Mouse (Mus musculus): ENCODE results near the gene Nnmt. TPM values are rescaled to one million over a fixed set of nuclear protein-coding genes. Genes with fewer than 3 reads are reported as not detected.

Nnmt gene
- polyA plus RNA-seq, 1 experiment from 2014 or later: 1.2 TPM

DNA sequence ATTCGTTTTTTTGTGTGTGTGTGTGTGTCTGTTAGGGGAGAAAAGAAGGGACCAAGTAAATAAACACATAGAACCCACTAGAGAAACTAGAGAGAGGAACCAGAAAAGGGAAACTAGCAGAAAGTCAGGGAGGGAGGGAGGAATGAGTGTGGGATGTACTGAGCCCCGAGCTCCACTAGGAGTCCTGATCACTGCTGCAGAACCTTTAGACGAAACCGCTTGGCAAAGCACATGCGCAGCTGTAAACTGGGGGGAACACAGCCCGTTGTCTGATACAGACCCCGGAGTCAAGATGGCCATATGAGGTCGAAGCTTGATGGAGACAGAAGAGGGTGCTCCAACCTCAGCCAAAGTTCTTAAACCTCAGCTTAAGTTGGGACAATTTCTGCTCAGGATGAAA is 11.0 kb downstream of the Nnmt start:
- no peak overlapping the region for H3K4me3 ChIP-seq
- H3K4me1 ChIP-seq: 0 out of 2 replicates have a peak, but pooled peaks cover 6% of the 10 kb centered on the region
- no peak overlapping the region for H3K27ac ChIP-seq
- H3K9me3 ChIP-seq: no peaks in the 10 kb centered on the region
- DNase-seq (ENCODE audit: extremely low spot score, low spot score): no peak
- H3K27me3 ChIP-seq (ENCODE audit: poor library complexity, severe bottlenecking): peaks cover 18% of the 10 kb centered on the region; the same call in 1 of the 2 replicates
- no peaks in the 10 kb centered on the region for H3K36me3 ChIP-seq (replicated peaks)
- 68% methylated on average over 8 of the region's 8 CpGs for WGBS

DNA sequence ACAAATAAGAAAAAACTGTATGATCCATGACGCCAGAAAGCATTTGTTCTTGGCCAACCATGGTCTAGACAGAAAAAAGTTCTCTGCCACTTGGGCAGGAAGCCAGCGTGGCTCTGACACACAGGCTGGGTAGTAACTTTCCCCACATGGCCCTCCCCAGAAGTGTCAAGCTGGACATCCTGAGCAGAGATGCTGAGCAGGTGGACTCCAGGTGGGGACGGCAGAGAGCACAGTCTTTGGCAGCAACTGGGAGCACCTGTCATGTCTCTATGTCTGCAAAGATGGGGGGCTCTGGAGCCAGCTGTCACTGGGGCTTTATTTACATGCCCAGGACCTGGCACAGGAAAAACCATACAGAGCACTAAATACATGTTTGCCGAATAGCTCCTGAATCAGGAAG is 14.3 kb downstream of the Nnmt start:
- Histone ChIP-seq H3K27me3 (ENCODE audit: poor library complexity, severe bottlenecking) (peaks cover 18% of the 10 kb centered on the region; the same call in 1 of the 2 replicates), H3K4me3 (no peak overlapping the region), H3K36me3 (replicated peaks) (no peaks in the 10 kb centered on the region), H3K27ac (no peak overlapping the region), H3K4me1 (peaks cover 23% of the 10 kb centered on the region), H3K9me3 (no peaks in the 10 kb centered on the region)
- no peak for DNase-seq (ENCODE audit: extremely low spot score, low spot score)
- WGBS: 90% methylated on average over 4 of the region's 4 CpGs

DNA sequence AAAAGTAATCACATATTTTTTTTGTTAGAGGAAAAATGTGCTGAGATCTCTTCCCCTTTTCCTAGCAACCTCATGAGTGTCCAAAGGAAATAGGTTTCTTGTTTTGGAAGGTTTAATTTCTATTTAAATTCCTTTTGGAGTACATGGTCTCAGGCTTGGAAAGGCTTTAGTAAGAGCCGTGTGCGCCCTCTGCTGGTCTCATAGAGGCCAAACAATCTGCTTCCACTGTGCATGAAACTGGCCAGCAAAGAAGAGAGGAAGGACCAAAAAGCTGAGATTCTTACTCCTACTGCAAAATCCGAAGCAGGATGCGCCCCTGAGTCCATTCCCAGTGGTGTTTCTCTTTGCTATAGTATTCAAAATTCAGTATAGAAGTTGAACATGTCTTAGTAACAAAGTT is 18.6 kb downstream of the Nnmt start:
- DNase-seq (ENCODE audit: extremely low spot score, low spot score): peak; percentile 58
- 6% methylated on average over 4 of the region's 4 CpGs for WGBS
- H3K9me3 ChIP-seq: no peaks in the 10 kb centered on the region
- H3K27ac ChIP-seq: no peak overlapping the region
- no peaks in the 10 kb centered on the region for H3K36me3 ChIP-seq (replicated peaks)
- H3K27me3 ChIP-seq (ENCODE audit: poor library complexity, severe bottlenecking): peaks cover 14% of the 10 kb centered on the region; the same call in 1 of the 2 replicates
- no peak overlapping the region for H3K4me3 ChIP-seq
- H3K4me1 ChIP-seq: peaks cover 17% of the 10 kb centered on the region

DNA sequence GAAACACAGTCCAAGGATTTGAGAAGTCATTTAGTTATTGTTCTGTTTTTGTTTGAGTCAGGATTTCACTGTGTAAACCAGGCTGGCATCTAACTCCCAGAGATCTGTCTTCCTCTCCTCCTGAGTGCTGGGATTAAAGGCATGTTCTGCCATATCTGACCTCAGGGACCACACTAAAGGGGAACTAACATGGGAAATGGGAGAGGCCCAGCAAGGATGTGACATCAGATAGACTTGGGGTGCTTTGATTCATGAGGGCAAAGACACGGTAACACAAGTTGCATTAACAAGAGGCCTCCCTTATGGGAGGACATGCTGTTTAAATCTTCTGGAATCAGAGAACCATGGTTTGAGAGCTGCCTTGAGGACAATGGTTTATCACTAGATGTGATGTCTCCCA is 24.1 kb downstream of the Nnmt start:
- Histone ChIP-seq H3K9me3 (no peaks in the 10 kb centered on the region), H3K27me3 (ENCODE audit: poor library complexity, severe bottlenecking) (no peaks in the 10 kb centered on the region), H3K36me3 (replicated peaks) (no peaks in the 10 kb centered on the region), H3K4me1 (no peaks in the 10 kb centered on the region), H3K4me3 (no peak overlapping the region), H3K27ac (no peak overlapping the region)
- 87% methylated on average over 1 of the region's 1 CpGs for WGBS
- no peak for DNase-seq (ENCODE audit: extremely low spot score, low spot score)

DNA sequence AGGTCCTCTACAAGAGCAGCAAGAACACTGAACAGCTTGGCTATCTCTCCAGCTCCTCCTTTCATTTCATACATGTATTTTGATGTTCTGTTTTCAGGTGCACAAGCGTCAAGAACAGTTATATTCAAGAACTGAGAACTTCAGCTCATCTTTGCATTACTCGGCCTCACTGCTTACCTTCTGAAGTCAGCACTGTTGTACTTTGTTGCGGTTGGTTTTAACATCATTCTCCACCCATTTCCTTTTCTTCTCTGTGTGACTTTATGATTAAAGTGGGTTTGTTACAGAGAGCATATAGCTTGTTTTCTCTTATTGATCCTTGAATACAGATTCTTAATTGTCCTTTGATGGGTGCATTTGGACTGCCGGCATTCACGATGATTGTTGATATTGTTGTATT is 42.6 kb downstream of the Nnmt start:
- Histone ChIP-seq H3K9me3 (no peaks in the 10 kb centered on the region), H3K4me3 (no peak overlapping the region), H3K27ac (no peak overlapping the region), H3K36me3 (replicated peaks) (no peaks in the 10 kb centered on the region), H3K27me3 (ENCODE audit: poor library complexity, severe bottlenecking) (no peaks in the 10 kb centered on the region), H3K4me1 (no peaks in the 10 kb centered on the region)
- no peak for DNase-seq (ENCODE audit: extremely low spot score, low spot score)
- 89% methylated on average over 5 of the region's 5 CpGs for WGBS

DNA sequence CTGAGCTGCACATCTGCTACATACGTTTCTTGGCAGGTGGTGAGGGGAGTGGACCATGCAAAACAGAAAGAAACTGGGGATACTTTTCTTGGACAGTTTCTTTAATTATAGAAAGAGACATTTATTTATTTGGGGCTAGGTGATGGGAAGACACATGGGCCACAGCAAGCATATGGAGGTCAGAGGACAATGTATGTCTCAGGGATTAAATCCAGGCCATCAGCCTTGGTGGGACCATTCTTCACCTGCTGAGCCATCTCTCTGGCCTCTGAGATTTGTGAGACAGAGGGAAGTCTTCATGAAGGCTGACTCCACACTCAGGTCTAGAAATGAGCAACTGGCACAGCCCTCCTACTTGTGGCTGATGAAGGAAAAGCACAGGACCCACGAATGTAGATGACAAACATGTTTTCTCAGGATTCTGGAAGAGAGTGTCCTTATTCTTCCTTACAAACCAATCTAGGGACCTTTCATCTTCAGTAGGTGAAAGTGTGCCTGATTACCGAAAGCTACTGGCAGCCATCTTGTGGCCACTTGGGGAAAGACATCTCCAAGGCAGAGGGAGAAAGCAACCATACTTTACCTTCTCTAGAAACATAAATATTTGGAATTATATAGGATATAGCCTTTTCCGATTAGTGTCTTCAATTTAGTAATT is 45.3 kb downstream of the Nnmt start:
- H3K27me3 ChIP-seq (ENCODE audit: poor library complexity, severe bottlenecking): no peaks in the 10 kb centered on the region

DNA sequence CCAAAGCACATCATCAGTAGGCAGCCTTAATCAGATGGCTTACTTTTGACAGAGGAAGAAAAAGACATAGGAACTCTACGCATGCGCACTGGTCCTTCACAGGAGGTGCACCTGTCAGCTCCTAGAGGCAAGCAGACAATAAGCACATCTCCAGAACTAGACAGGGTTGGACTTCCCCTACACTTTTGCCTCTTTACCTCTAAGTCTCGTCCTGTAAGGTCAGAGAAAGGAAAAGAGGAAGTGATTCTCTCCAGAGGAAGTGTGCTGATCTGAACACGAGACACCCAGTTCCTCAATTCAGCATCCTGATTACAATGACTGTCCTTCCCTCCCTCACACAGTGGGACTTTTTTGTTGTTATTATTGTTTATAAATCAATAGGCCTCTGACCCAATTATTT is 46.3 kb downstream of the Nnmt start:
- 80% methylated on average over 4 of the region's 4 CpGs for WGBS

More for the DNA sequence above, 45.3 kb downstream of the Nnmt start:
- Histone ChIP-seq H3K4me3 (no peak overlapping the region), H3K27ac (no peak overlapping the region), H3K9me3 (no peaks in the 10 kb centered on the region), H3K36me3 (replicated peaks) (no peaks in the 10 kb centered on the region), H3K4me1 (no peaks in the 10 kb centered on the region)
- WGBS: 31% methylated on average over 4 of the region's 4 CpGs
- peak; percentile 35 for DNase-seq (ENCODE audit: extremely low spot score, low spot score)

DNA sequence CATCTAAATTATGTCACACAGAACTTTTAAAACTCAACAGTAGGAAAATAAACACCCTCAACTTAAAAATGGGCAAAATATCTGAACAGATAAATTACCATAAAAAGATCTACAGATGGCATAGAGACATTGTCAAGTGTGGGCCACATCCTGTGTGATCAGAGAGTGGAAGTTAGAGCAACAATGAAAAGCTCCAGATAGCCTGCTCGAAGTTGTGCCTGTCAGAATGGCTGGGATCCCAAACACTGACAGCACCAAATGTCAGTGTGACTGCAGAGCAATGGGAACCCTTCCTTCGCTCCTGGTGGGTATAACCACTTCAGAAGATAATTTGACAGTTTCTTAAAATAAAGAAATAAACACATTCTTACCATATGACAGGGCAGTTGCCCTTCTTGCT is 55.9 kb downstream of the Nnmt start:
- H3K4me3 ChIP-seq: no peak overlapping the region
- H3K4me1 ChIP-seq: no peaks in the 10 kb centered on the region
- H3K27me3 ChIP-seq (ENCODE audit: poor library complexity, severe bottlenecking): no peaks in the 10 kb centered on the region
- no peaks in the 10 kb centered on the region for H3K9me3 ChIP-seq
- WGBS: 86% methylated on average over 2 of the region's 2 CpGs
- no peak for DNase-seq (ENCODE audit: extremely low spot score, low spot score)
- no peak overlapping the region for H3K27ac ChIP-seq
- no peaks in the 10 kb centered on the region for H3K36me3 ChIP-seq (replicated peaks)

More for the DNA sequence above, 46.3 kb downstream of the Nnmt start:
- no peak overlapping the region for H3K4me3 ChIP-seq
- H3K36me3 ChIP-seq (replicated peaks): no peaks in the 10 kb centered on the region
- no peak overlapping the region for H3K27ac ChIP-seq
- H3K9me3 ChIP-seq: no peaks in the 10 kb centered on the region
- H3K4me1 ChIP-seq: no peaks in the 10 kb centered on the region
- DNase-seq (ENCODE audit: extremely low spot score, low spot score): no peak
- no peaks in the 10 kb centered on the region for H3K27me3 ChIP-seq (ENCODE audit: poor library complexity, severe bottlenecking)

DNA sequence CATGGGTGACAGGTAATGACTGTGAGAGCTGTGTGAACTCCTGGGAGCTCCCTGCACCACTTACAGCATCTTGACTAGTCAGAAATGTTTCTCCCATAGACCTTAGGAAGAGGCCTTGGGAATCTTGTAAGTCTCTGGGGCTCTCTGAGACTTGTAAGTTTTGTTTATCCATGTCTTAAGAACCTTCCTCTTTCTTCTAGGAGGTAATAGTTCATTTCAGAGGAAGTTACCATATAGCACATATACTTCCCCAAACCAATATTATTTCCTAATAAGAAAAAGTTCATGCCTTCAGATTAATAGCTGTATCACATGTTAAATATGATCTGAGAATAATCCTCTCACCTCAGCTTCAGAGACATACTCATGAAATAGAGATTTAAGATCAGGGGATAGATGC is 57.7 kb downstream of the Nnmt start:
- Histone ChIP-seq H3K27ac (no peak overlapping the region), H3K36me3 (replicated peaks) (no peaks in the 10 kb centered on the region), H3K4me3 (no peak overlapping the region), H3K4me1 (no peaks in the 10 kb centered on the region), H3K9me3 (peaks cover 7% of the 10 kb centered on the region), H3K27me3 (ENCODE audit: poor library complexity, severe bottlenecking) (no peaks in the 10 kb centered on the region)
- DNase-seq (ENCODE audit: extremely low spot score, low spot score): no peak

Other genes with a start within 250 kb of the Nnmt start
- gene Rexo2, start 124.5 kb downstream of the Nnmt start, polyA plus RNA-seq (2016; fragmentation: Nextera tagmentation; extraction: Ambion mirVana): 127 and 129 TPM in 2 replicates
- 112 and 118 TPM in 2 replicates for gene Rbm7, start 109.9 kb downstream of the Nnmt start, polyA plus RNA-seq (2016; fragmentation: Nextera tagmentation; extraction: Ambion mirVana)
- gene Gm5617, start 109.7 kb downstream of the Nnmt start, polyA plus RNA-seq (2016; fragmentation: Nextera tagmentation; extraction: Ambion mirVana): 28.0 and 29.9 TPM in 2 replicates
- 27.0 and 29.1 TPM in 2 replicates for gene Zbtb16, start 231.1 kb upstream of the Nnmt start, polyA plus RNA-seq (2016; fragmentation: Nextera tagmentation; extraction: Ambion mirVana)